Mouse (Mus musculus) cortical plate, adult 2 months (tissue): ENCODE measurements at regions not wholly inside any gene's neighbourhood (a gene's known extent, or its start where the extent isn't known, plus 50 kb on each side); places are given as distances from the start of the nearest gene placed in this dataset.

ENCODE experiments used
- H3K27ac ChIP-seq: fragments of 200-500 bp; 2 replicates; pipeline ENCODE4 v1.5.1; 2012; ENCODE audit warnings: low read length, control low read depth, inconsistent platforms; ENCODE audit not compliant: insufficient read depth
- H3K4me1 ChIP-seq: fragments of 200-500 bp; 2 replicates; pipeline ENCODE4 v1.6.1; 2011; ENCODE audit warnings: low read length; ENCODE audit not compliant: control insufficient read depth, insufficient read depth
- H3K4me3 ChIP-seq: fragments of 200-500 bp; 2 replicates; pipeline ENCODE4 v1.5.1; 2011; ENCODE audit warnings: mild to moderate bottlenecking, low read length, control low read depth; ENCODE audit not compliant: insufficient read depth
- CTCF ChIP-seq: fragments of 200-500 bp; IDR thresholded peaks from 2 replicates; pipeline ENCODE4 v1.5.1; 2011; ENCODE audit warnings: mild to moderate bottlenecking, control low read depth, low read length; ENCODE audit not compliant: insufficient read depth; ENCODE audit errors: extremely low read depth
- POLR2A ChIP-seq: fragments of 200-500 bp; IDR thresholded peaks from 2 replicates; pipeline ENCODE4 v1.6.1; 2011; ENCODE audit warnings: mild to moderate bottlenecking, low read length, control low read depth; ENCODE audit not compliant: insufficient read depth; ENCODE audit errors: extremely low read depth

DNA sequence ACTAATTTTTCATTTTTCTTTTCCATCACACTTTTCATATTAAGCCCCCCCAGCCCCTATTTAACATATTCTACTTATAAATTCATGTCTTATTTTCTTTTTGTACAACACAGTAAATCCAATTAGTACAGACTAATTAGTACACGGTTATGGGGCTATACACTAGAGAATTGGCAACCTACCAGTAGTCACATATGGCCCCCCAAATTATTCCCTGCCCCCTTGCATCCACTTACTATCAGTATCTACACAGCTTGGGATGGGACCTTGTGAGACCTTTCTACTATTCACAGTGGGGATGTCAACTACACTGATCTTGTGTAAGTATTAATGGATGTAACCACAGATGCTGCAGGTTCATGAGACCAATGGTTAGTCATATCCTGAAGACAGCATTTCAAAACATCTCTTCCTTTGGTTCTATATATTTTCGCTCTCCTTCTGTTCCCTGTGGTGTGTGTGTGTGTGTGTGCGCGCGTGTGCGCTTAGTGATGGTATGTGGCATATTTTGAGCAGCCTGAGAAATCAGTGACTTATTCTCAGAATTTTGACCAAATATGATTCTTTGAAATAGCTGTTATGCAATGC lies 732.9 kb upstream of the Zeb2 start:
- no peak for TF ChIP-seq CTCF
- TF ChIP-seq POLR2A, result no peak
- H3K4me1 ChIP-seq, result no peaks in the 10 kb centered on the region
- no peak overlapping the region for H3K4me3 ChIP-seq
- no peak overlapping the region for H3K27ac ChIP-seq

DNA sequence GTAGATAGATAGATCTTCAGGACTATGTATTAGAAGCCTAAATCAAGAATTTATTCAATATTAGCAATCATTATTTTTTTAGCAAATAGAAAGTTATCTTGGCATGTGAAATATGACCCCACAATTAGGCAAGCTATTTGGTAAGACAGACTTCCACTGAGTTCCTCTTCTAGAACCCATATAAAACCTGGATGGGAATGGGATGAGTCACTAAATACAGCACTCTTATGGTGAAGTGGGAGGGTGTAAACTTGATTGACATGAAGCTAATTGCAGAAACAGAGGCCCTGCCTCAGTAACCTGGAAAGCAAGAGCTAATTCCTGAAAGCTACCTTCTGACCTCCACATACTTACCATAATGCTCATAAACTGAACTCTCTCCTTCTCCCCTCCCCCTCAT lies 723.2 kb upstream of the Zeb2 start:
- TF ChIP-seq POLR2A (no peak), CTCF (no peak)
- Histone ChIP-seq H3K4me3 (no peak overlapping the region), H3K4me1 (no peaks in the 10 kb centered on the region), H3K27ac (no peak overlapping the region)

DNA sequence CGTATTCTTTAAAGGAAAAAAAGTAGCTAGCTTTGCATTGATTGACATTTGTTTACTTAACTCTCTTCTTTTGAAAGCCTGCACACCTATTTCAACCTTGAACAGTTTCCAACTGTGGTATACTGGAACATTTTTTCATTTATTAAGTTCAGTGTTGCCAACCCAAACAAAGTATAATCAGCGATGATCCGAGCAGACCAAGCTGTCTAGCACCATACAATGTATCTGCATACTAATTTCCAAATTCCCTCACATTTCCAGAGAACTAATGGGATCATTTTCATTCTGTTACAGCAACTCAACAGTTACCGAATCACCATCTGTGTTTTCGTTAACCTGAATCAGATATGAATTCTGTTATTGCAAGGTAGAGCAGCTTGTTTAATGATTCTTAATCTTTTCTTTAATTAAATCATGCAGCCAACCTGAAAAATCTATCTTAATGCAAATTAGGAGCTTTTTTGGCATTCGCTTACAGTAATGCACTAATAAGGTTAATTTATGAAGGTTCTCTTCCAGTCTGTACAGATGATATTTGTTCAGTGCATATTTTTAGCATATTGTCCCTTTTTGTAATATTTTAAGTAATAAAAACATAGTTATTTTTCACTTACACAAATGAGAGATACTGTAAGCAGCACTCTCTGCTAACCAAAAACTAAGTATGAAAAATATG lies 719.5 kb upstream of the Zeb2 start:
- Histone ChIP-seq H3K4me3 (no peak overlapping the region), H3K4me1 (no peaks in the 10 kb centered on the region), H3K27ac (no peak overlapping the region)
- TF ChIP-seq POLR2A (no peak), CTCF (no peak)

DNA sequence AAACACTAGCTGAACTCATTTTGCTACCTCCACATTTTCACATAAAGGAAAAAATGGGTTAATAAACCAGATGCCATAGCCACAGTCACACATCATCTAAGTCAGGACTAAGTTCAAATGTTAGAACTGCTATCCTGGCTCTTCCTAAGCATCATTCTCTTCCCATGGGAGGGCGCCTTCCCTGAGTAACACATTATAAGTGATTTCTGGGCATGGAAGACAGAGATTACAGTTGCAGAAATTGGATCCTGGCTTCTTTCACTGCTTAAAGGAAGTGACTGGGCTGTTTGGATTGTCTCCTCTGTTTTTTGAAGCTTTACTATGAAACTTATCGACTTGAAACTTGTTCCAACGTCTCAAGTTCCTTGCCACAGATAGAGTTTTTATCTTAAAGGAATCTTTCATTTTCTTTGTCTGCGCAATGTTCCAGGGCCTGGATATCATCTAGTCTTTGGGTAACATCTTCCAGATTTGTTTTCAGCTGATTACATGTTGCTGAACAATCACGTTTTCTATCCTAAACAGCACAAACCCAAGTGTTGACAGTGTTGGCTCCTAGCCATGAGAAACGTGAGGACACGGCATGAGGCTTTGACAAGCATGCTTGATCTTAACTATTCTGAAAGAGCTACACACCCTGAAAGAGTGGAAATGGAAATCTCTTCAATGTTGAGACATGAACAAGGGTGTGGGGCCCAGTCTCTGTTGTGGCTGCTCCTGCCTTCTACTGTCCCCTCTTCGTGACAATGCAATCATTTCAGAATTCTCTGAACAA lies 700.9 kb upstream of the Zeb2 start:
- Histone ChIP-seq H3K4me3 (no peak overlapping the region), H3K27ac (no peak overlapping the region), H3K4me1 (no peaks in the 10 kb centered on the region)
- TF ChIP-seq CTCF, result no peak

DNA sequence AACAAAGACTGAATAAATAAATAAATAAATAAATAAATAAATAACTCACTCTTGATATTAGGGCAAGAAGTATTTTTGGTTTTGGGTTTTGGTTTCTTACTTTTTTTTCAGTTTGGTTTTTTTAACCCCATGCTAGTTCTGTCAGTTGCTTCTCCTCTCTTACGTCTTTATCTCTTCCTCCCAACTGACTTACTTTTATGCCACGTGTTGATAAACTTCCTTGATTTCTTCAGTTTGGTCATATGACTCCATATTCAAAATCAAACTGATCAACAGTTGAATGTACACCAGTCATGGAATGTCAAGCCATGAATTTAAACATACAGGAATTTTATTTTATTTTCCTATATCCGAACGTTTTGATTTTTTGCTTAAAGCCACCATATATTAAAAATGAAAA lies 697.5 kb upstream of the Zeb2 start:
- Histone ChIP-seq H3K27ac (no peak overlapping the region), H3K4me3 (no peak overlapping the region), H3K4me1 (no peaks in the 10 kb centered on the region)
- no peak for TF ChIP-seq CTCF
- TF ChIP-seq POLR2A, result no peak

DNA sequence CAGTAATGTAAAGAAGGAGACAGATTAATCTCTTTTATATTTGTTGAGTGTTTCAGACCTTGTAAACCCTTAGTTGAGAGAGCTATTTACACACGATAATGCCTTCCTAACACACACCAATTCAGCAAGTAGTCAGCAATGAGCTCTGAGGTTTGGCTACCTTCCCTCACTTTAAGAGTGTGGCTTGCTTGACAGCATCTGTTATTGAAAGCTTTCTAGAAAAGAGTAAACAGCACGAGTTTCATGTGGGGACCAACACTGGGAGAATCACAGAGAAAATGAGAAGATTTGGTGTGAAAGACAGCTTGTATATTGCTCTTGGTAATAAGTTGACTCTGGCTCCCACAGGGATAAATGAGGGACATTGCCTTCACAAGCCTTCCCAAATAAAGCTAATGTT lies 688.1 kb upstream of the Zeb2 start:
- TF ChIP-seq CTCF (no peak), POLR2A (no peak)
- no peak overlapping the region for H3K4me3 ChIP-seq
- H3K27ac ChIP-seq, result no peak overlapping the region
- H3K4me1 ChIP-seq, result no peaks in the 10 kb centered on the region

DNA sequence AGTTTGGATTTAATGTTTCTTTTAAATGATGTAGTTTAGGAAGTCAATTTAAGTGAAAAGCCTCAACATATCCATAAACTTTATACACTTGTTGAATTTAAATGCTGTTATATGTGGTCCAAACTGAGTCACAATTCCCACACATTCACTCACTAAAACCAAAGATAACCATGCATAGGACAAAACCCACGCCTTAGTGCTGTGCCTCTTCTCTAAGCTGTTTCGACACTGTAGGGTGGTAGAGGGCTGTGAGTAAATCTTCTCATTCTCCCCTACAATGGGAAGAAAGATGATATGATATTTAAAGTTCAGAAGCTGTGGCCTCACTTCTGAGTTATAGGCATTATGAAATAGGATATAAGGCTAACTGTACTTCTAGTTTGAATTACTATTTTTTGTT lies 682.9 kb upstream of the Zeb2 start:
- Histone ChIP-seq H3K4me1 (no peaks in the 10 kb centered on the region), H3K4me3 (no peak overlapping the region), H3K27ac (no peak overlapping the region)
- TF ChIP-seq CTCF (no peak), POLR2A (no peak)

DNA sequence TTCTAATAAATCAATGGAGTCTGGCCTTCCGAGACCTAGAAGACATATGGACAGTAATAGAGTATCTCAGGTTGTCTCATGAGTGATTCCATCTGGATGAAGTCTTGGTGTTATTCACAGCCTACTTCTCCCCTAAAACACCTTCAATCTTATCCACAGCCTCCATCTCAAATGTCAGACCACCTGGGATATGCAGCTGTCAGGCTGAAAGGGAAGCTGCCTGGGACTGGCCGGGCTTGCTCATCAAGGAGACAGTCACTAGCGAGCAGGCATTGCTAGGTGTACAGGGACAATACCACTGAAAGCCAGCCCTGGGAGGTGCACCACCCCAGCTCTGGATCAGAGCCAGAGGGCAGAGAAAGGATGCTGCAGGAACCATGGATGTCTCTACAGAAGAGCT lies 676.4 kb upstream of the Zeb2 start:
- Histone ChIP-seq H3K27ac (no peak overlapping the region), H3K4me1 (no peaks in the 10 kb centered on the region), H3K4me3 (no peak overlapping the region)
- TF ChIP-seq POLR2A (no peak), CTCF (no peak)

DNA sequence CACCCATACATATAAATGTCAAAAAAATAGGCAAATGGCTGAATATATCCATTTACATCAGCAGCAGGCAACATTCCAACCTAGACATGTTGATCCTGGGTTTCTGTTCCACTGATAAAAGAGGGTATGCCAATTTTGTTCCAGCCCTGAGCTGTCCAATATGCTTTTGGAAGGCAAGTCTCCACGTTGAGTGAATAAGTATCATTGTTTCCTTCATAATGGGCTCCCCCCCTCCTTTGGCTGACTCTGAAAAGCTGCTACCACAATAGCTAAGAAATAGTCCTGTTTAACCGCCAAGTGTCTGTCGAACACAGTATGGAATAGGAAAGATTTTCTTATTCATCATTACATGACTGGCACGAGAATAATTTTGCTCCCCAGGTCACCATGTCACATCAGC lies 672.5 kb upstream of the Zeb2 start:
- no peak overlapping the region for H3K27ac ChIP-seq
- no peak overlapping the region for H3K4me3 ChIP-seq
- H3K4me1 ChIP-seq, result no peaks in the 10 kb centered on the region
- no peak for TF ChIP-seq CTCF
- TF ChIP-seq POLR2A, result no peak
